Mouse (Mus musculus): ENCODE results near the gene Gpam. TPM values are rescaled to one million over a fixed set of nuclear protein-coding genes. Genes with fewer than 3 reads are reported as not detected.

Gene Gpam
- total RNA-seq, 1 experiment from 2014 or later, result 288 TPM

DNA sequence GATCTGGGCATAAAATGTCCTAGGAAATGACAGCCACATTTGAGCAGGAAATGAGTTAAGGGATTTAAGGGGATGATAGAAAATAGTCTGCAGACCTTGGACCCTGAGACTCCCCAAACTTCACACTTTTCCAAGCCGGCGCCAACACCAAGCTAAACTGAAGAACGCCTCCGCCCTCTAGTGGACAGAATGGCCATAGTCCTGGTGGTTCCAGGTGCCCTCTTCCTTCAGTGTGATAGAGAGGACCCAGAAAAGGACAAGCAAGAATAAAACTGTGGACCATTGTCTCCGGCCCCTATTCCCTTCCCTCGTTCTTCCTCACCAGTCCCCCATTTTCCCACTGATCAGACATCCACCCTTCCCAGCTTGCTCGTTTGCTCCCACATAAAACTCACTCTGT is 66.1 kb downstream of the Gpam start:
- peak; percentile 81 for DNase-seq

DNA sequence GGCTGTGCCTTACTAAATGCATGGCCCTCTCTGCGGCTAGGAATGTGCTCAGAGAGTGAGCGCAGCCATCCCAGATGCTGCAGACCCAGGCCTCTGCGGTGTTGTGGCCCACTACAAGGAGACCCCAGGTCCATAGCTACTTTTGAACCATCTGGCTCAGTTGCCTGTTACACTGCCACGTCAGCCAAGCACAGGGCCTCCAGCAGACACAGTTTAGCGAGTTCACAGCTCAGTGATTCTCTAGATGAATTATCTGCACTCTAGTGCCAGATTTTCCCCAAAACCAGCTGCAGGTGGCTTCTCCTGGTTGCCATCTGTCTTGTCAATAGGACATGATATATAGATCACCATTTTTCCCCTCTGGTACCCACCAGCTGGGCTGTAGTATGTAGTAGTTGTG is 69.6 kb downstream of the Gpam start:
- no peak for DNase-seq

DNA sequence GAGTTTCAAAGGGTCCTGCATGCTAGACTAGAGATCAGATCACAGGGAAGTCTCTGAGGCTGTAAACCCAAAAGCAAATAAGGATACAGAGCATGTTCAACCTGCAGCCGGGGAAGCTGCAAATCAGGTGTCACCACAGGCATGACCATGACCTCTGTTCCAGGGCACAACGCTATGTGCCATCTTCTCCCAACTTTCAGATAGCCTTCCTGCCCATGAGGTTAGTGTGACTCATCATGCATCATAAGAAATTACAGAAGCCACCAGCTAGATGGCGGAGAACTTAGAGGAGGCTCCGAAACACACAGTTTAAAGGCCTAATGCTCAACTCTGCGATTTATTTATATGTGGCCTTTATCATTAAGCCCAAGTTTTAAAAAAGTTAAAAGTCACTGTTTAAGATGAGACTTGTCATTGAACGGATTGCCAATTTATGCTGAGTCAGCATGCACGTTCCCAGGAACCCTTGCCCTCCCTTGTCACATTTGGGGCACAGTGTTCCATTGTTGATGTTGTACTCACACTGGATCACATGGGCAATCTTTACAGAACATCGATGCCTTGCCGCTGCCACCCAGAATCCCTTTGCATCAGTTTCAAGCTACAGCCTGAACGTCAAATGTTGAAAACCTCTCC is 71.3 kb downstream of the Gpam start:
- DNase-seq, result no peak

DNA sequence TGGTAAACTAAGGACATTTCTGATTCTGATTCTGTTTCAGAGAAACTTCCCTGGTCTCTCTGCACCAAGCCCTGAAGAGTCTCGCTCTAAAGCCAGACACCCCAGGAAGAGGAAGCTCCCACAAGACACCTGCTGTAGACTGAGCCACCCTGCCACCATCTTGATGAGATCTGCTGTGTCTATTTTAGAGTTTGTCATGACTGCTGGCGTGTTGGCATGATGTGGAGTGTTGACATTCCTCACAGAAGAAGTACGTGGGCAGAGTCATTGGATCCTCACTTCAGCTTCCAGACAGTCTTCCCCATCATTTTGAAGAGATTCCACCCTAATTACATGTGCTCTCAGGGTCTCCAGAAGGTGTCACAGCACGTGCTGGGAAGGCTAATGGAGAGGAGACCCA is 73.9 kb downstream of the Gpam start:
- DNase-seq, result no peak

DNA sequence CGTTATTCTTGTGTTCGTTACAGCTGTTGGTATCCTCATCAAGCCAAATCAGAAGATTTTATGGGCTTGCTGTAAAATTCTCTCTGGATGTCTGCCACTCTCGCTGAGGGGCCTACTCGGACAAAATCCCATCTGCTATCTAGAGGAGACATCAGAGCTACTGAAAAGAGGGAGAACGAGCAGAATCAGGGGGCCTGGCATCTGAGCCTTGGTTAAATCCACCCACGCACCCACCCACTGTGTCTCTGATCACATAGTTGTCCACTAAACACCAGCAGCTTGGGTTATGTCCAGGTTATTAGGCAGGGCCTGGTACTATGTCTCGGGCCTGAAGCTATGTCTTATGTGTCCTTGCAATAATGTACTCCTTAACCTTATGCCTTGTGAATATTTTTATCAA is 89.6 kb downstream of the Gpam start:
- DNase-seq, result no peak

DNA sequence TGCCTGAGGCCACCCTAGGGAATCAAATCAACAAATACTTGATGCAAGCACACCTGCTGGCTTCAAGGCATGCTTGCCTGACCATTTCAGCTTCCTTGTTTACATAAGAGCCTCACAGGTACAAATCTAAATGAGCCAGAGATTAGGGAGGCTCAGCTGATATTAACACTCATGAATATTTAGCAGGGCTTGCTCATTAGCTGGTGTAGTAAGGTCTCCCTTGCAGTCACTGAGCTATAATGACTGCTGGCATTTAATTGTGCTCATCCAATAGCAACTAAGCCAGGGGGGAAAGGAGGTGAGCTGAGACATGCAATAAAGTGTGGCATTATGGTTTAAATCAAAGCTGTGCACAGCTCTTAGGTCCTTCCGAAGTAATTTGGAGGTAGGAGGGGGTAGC is 108.2 kb downstream of the Gpam start:
- DNase-seq, result no peak

Other genes starting within 250 kb of the Gpam start
- 0.78 and 0.79 TPM in 2 replicates for gene Tectb, start 53.5 kb upstream of the Gpam start, total RNA-seq (2021)
- gene Gucy2g, start 114.0 kb upstream of the Gpam start, total RNA-seq (2021), result not detected in 2 replicates
- 80.5 and 115 TPM in 2 replicates for gene Acsl5, start 124.7 kb upstream of the Gpam start, total RNA-seq (2021)
- 39.2 and 41.2 TPM in 2 replicates for gene Zdhhc6, start 188.8 kb upstream of the Gpam start, total RNA-seq (2021)
- gene Vti1a, start 189.1 kb upstream of the Gpam start, total RNA-seq (2021), result 32.3 and 36.5 TPM in 2 replicates